Mouse (Mus musculus) mouse embryonic stem cell (cell line): Measurements from ENCODE around the gene Rabgap1l.

Source experiments
- in situ Hi-C, 2 experiments: fragments of 300-500 bp; cut with MboI; formaldehyde crosslinking; loops; 1 replicate in 1 of 2; 3 replicates in 1 of 2; pipeline ENCODE4 v1.14.3; 2019 to 2020; ENCODE audit warnings: low sequenced_read_pairs in 2 of 2, low pct_unique_long_range_greater_than_20kb in 1 of 2, mixed read lengths in 1 of 2; ENCODE audit not compliant: unreplicated experiment in 1 of 2

Rabgap1l gene

GRCm38 (mm10) chr1:160464148-160464547, 328.9 kb downstream of the Rabgap1l start:
- in situ Hi-C loops = no loop called here

GRCm38 (mm10) chr1:160460346-160460745, 332.7 kb downstream of the Rabgap1l start:
- in situ Hi-C loops = no loop called here

DNA sequence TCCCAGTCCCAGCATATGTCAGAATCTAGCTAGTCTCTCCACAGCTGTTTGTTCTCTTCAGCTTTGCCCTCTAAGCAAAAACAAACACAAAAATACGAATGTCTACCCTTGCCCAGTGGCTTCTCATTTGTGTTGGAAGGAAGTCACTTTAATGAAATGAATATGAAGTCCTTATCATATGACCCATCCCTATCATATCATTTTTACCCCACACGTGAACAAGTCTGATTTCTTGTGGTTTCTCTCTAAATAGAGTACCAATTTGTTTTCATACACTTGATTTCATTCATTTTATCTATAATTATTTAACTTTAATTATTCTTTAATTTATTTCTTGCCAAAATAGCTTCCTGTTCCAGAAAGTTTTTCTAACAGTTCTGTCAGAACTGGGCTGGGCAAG, 341.3 kb downstream of the Rabgap1l start:
- in situ Hi-C loops = no loop called here

DNA sequence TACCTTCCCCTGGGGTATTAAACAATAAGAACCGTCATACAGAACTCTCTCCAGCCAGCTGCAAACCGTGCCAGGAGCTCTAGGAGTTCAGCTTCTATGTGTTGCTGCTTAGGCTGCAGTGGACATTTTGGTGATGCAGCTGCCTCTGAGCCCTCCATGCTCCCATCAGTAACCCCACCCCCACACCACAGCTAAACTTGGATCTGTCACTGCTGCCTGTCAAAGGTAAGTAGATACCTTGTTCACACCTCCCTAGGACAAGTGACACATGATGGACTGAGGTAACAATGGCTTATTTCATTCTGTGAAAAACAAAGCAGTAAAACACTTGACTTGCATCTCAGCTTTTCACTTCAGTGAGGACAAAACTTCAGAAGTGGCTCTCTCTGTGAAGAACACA, 344.3 kb downstream of the Rabgap1l start:
- in situ Hi-C loops = no loop called here

DNA sequence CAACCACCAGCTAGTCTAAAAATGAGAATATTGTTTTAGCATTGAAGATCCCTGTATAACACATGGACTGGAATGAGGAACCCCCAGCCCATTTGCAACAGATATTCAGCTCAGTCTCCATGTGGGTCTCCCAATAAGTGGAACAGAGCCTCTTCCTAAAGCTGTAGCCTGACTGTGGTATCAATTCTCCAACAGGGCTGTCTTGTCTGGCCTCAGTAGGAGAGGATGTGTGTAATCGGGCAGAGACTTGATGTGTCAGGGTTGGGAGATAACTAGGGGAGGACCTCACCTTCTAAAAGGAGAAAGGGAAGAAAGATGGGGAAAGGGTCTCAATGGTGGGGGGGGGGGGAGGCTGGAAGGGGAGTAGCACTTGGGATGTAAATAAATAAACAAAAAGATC, 346.2 kb downstream of the Rabgap1l start:
- in situ Hi-C loops = no loop called here

DNA sequence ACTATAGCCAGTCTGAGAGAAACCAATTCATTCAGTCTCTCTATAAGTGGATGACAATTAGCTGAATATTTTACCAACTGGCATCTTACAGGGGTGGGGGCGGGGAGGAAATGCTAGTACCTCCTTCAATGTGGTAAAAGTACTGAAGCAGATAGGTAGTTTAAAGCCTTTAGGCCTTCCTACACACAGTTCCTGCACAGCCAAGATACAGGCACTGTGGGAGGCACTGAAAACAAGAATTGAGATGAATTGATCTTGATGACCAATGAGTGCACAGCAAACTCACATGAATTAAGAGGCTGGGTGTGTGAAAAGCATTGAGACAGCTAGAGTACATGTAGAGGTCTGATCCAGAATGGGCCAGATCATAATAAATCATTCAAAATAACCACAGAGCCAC, 349.5 kb downstream of the Rabgap1l start:
- in situ Hi-C loops = no loop called here

GRCm38 (mm10) chr1:160441679-160442078, 351.3 kb downstream of the Rabgap1l start:
- in situ Hi-C loops = no loop called here

DNA sequence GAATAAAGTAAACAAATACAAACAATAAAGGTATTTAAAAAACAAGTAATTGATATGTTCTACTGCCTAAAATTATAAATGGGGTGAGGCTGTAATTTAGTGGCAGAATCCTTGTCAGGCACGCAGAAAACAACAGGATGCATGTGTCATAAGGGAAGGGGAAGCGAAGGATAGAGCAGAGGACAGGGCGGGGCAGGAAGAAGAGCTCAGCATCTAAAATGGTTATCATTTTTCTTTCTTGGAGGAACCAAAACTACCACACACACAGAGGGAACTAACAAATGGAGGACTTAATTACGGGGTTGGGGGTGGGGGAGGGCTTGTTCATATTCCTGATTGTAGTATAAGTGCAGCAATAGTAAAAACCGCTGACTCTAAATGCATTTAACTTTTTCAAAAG, 351.9 kb downstream of the Rabgap1l start:
- in situ Hi-C loops = no loop called here

- in situ Hi-C loops = no loop called here
Observed at GRCm38 (mm10) chr1:160438820-160439219, 354.2 kb downstream of the Rabgap1l start.

GRCm38 (mm10) chr1:160417196-160417854, 375.7 kb downstream of the Rabgap1l start:
- in situ Hi-C loops = loop anchor here in 1 of 2 experiments (25.0 kb wide), 1 partner anchor 295 kb away; no protein-coding TSS in a partner anchor

DNA sequence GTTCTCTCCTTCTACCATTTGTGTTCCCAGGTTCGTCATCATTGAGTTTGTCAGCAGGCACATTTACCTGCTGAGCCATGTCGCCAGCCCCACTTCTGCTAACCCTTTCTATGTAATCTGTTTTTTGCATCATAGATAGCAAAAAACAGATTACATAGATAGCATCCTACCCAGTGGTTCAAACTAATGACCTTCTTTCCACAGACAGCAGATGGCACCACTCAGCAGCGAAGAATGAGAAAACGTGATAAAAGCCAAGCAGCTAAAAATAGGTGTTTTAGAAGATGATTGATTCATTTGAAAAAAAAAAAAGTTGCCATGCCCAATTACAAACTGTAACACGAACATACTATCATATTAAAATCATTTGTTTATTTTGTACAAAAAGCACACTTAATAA, 382.2 kb downstream of the Rabgap1l start:
- in situ Hi-C loops = loop anchor here in 1 of 2 experiments (25.0 kb wide), 1 partner anchor 301 kb away; no protein-coding TSS in a partner anchor

DNA sequence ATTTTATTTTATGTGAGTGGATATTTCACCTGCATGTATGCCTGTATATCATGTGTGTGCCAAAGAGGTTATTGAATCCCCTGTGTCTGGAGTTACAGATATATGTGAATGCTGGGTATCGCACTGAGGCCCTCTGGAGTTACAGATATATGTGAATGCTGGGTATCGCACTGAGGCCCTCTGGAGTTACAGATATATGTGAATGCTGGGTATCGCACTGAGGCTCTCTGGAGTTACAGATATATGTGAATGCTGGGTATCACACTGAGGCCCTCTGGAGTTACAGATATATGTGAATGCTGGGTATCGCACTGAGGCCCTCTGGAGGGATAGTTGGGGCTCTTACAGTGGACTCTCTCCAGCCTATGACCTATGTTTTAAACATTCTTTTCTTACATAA, 383.3 kb downstream of the Rabgap1l start:
- in situ Hi-C loops = loop anchor here (10.0 to 25.0 kb wide), 2 partner anchors 303 to 315 kb away; no protein-coding TSS in a partner anchor

DNA sequence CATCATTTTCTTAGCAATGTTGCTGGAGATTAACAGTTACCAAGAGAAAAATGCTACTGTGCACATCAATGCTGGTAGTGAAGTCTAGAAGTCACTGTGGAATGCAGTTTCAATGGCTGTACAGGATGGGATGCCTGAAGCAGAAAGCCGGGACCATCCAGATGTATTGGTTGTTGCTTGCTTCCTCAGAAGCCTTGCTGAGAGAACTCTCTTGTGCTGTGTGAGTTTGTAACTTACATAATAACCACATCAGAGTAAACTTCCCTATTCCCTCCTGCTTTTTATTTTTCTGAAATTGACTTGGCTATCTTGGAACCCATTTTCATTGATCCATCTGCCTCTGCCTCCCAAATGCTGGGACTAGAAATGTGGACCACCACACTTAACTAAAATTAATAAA, 383.9 kb downstream of the Rabgap1l start:
- in situ Hi-C loops = loop anchor here (10.0 to 25.0 kb wide), 2 partner anchors 303 to 316 kb away; no protein-coding TSS in a partner anchor

DNA sequence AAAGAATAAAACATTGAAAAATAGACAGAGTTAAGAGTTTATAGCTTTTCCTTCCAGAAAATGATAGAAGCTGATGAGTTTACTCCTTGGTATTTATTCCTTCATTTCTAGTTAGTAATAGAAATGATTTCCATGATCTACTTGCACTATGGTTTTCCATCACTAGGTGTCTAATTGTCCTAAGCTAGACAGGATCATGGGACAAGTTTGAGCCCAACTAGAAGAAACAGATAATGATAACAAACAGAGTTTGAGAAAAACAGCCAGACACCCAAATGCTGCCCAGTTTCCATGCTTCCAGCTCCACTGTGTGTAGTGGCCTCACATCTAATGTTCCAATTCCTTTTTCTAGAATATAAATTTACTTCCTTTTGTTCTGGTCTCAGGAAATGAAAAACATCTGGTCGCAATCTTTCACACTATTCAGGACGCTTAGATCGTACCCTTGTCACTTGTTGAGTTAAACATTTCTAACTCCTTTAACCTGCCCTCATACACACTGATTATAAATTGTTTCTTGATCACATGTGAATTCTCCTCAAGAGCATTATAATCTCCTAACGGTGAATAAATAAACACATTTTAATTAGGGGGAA, 384.6 kb downstream of the Rabgap1l start:
- in situ Hi-C loops = loop anchor here (10.0 to 25.0 kb wide), 2 partner anchors 304 to 316 kb away; no protein-coding TSS in a partner anchor

DNA sequence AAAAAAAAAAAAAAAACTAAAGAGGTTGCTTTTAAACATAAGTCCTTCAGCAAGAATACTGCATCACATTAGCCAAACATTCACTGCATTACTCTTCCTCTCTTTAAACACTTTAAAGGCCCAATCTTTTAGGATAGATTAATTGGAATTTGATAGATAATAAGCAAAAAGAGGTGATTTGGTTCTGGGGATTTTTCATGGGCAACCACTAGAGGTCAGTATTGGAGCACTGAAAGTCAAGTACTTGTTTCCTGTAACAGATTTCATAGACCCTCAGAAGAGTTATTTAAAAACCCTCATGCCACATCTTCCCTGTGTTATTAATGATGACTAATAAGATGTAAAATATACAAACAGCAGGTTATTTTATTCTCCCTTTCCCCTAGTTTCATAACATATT, 393.6 kb downstream of the Rabgap1l start:
- in situ Hi-C loops = no loop called here

DNA sequence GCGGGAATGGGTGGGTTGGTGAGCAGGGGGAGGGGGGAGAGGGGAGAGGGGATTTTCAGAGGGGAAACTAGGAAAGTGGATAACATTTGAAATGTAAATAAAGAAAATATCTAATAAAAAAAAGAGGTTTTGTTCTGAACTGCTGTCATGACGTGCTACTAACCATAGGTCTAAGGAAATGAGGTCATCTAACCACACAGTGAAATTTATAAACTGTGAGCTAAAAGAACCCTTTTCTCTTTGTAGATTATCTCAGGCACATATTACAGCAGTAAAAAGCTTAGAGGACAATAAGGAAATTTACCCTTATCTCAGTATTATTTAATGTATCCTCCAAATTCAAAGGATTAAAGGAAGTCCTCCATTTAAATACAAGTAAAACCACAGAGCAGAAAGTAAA, 396.0 kb downstream of the Rabgap1l start:
- in situ Hi-C loops = no loop called here

GRCm38 (mm10) chr1:160387446-160387845, 405.6 kb downstream of the Rabgap1l start:
- in situ Hi-C loops = no loop called here

GRCm38 (mm10) chr1:160378367-160378766, 414.6 kb downstream of the Rabgap1l start:
- in situ Hi-C loops = no loop called here

DNA sequence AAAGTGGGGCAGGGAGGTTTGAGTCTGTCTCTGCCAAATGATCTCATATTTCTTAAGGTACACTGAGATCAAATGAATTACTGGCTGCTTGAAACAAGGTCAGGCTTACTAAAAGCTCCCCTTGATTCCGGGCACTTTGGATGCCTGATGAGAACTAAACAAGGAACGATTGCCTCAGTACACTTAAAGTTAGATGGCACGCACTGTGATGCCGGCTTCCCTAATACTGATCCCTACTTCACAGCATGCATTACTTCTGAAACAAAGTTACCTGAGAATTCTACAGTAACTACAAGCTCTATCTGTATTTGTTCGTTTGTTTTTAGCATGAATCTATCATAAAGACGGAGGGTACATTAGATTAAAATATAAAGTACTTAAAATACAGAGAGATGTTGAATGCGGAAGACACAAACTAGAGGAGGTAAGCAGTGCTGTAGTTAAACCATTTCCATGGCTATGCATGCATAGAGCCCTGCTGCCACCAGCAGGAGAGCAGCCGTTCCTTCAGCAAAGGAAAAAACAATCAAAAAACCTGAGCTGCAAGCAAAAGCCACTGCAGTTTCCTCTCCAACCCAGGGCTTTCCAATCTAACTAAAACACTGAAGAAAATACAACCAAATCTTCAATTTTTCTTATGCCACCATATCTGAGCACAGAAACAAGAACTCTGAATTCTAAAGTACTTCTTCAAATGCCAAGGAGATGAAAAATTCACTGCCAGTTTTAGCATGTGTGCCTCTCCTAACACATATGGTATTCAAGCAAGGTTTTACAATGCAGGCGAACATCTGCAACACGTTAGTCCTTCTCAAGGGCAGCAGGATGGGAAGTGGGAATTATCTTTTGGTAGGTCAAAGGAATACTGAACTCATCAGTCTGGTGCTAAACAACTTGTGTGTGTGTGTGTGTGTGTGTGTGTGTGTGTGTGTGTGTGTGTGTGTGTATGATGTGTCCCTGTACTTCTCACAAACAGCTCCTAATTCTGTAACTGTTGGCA, 415.4 kb downstream of the Rabgap1l start:
- in situ Hi-C loops = no loop called here
